Mouse (Mus musculus): ENCODE results near the gene Cenpc1. TPM values are rescaled to one million over a fixed set of nuclear protein-coding genes. Genes with fewer than 3 reads are reported as not detected.

The Cenpc1 gene
- polyA plus RNA-seq (2017; shearing (Covaris generic)): 10 to 100 TPM; 18.3 to 18.4 TPM

GRCm38 (mm10) chr5:86065101-86065875, at the start of gene Cenpc1:
TSS of gene Cenpc1 (minus strand) at chr5:86065583.

GRCm38 (mm10) chr5:86071538-86071937, 6.2 kb upstream of the Cenpc1 start, which contains the start of gene Stap1:
TSS of gene Stap1 (plus strand) at chr5:86071746.

Other genes starting within 250 kb of the Cenpc1 start
- gene Stap1, start 6.2 kb upstream of the Cenpc1 start, polyA plus RNA-seq (2017; shearing (Covaris generic)): 10 to 100 TPM; 47.1 to 79.0 TPM
- gene Uba6, start 107.2 kb upstream of the Cenpc1 start, polyA plus RNA-seq (2017; shearing (Covaris generic)): 10 to 100 TPM; 15.9 to 18.0 TPM
- under 1 TPM in 1 of 2 experiments, not detected in 1; 0.34 TPM for gene Gnrhr, start 132.3 kb upstream of the Cenpc1 start, polyA plus RNA-seq (2017; shearing (Covaris generic))
- gene Tmprss11c, start 223.7 kb upstream of the Cenpc1 start, polyA plus RNA-seq (2017; shearing (Covaris generic)): not detected